Mouse (Mus musculus): ENCODE data around the gene Hsp90aa1. TPM values are rescaled to one million over a fixed set of nuclear protein-coding genes. Genes with fewer than 3 reads are reported as not detected.

The Hsp90aa1 gene
- total RNA-seq, 2 experiments from 2014 or later: 1,358 to 3,639 TPM

DNA sequence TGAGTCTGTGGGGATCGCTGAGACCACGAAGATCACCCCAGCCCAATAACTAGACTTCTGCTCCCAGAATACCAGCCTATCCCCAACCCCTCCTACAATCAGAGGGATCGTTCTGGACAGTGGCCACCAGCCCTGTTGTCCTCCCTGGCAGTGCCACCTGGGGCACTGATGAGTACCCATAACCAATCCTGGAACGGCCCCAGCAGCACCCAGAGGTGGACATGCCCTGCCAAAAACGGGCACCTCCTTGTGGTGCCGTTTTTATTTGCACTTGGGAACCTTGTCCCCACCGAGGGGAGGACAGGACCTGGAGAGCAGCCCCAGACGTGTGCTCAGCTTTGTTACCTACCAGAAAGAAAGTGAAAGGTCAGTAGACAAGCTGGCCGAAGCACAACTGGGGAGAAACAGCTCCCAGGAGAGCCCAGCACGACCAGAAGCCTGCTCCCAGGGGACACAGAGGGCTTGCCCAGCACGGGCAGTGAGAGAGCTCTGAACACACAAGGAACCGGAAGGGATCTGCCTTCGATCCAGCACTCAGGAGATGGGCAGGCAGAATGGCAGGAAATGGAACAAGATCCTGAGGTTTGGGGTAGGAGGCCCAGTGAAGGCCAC, 35.0 kb downstream of the Hsp90aa1 start:
- ATAC-seq (replicated peaks; ENCODE audit: low FRiP score, low TSS enrichment, poor library complexity, severe bottlenecking): no peak

DNA sequence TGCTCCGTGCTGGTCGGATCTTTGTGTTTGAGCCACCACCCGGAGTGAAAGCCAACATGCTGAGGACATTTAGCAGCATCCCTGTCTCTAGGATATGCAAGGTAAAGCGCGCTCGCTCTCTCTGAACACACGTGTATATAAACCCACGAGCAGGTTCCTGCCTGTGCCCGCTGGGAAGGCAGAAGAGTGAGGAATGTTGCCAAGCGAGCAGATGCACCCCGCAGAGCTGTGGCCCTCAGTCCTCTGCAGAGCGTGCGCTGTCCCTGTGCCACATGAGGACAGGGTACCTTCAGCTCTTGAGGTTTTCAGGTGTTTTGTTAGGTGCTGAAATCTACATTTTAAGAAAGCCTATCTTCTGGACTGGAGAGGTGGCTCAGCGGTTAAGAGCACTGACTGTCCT, 40.8 kb downstream of the Hsp90aa1 start:
- ATAC-seq (replicated peaks; ENCODE audit: low FRiP score, low TSS enrichment, poor library complexity, severe bottlenecking): no peak

DNA sequence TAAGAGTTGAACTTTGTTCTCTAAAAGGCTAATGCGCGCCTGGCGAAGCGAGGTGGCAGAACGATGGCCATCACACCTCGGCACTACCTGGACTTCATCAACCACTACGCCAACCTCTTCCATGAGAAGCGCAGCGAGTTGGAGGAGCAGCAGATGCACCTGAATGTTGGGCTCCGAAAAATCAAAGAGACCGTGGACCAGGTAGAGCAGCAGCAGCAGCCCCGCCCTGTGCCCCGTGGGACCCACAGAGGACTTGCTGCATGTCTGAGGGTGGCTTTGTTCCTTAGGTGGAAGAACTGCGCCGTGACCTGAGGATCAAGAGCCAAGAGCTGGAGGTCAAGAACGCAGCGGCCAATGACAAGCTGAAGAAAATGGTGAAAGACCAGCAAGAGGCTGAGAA, 51.1 kb downstream of the Hsp90aa1 start:
- ATAC-seq (replicated peaks; ENCODE audit: low FRiP score, low TSS enrichment, poor library complexity, severe bottlenecking): no peak

DNA sequence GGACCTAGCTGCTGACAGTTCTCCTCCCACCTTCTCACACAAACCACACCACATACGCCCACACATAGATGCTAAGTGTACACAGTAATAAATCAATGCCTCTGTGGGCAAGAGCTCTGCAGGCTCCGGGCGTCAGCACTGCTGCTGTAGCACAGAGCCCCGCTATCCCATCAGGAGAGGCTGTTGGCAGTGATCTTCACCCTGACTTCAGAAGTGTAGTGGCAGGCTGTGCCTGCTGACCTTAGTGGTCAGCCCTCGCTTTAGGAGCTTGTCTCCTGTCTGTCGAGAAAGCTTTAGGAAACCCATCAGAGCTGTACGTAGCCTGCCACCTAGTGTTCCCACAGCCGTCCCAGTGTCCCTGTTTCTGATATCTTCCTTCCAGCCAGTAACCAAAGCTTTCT, 52.3 kb downstream of the Hsp90aa1 start:
- no peak for ATAC-seq (replicated peaks; ENCODE audit: low FRiP score, low TSS enrichment, poor library complexity, severe bottlenecking)

Other genes starting within 250 kb of the Hsp90aa1 start
- gene Dync1h1, start 101.3 kb downstream of the Hsp90aa1 start, total RNA-seq (2014; fragmentation: Nextera tagmentation): 74.1 and 185 TPM in 2 replicates
- gene Dync1h1, start 101.3 kb downstream of the Hsp90aa1 start, total RNA-seq (2017): 56.6 and 70.5 TPM in 2 replicates
- gene 1700001K19Rik, start 20.1 kb downstream of the Hsp90aa1 start, total RNA-seq (2014; fragmentation: Nextera tagmentation): not detected in 2 replicates
- gene 1700001K19Rik, start 20.1 kb downstream of the Hsp90aa1 start, total RNA-seq (2017): not detected in 2 replicates
- gene Wdr20, start 35.2 kb upstream of the Hsp90aa1 start, total RNA-seq (2014; fragmentation: Nextera tagmentation): 19.0 and 42.1 TPM in 2 replicates
- gene Wdr20, start 35.2 kb upstream of the Hsp90aa1 start, total RNA-seq (2017): 29.1 and 29.5 TPM in 2 replicates
- gene Mok, start 138.2 kb upstream of the Hsp90aa1 start, total RNA-seq (2014; fragmentation: Nextera tagmentation): 0.42 and 0.67 TPM in 2 replicates
- gene Mok, start 138.2 kb upstream of the Hsp90aa1 start, total RNA-seq (2017): 0.05 TPM in 1 of 2 replicates, not detected in the other
- 5.9 and 6.6 TPM in 2 replicates for gene Zfp839, start 147.5 kb upstream of the Hsp90aa1 start, total RNA-seq (2014; fragmentation: Nextera tagmentation)
- gene Zfp839, start 147.5 kb upstream of the Hsp90aa1 start, total RNA-seq (2017): 3.8 and 5.4 TPM in 2 replicates
- gene Cinp, start 186.4 kb upstream of the Hsp90aa1 start, total RNA-seq (2014; fragmentation: Nextera tagmentation): 71.9 and 72.2 TPM in 2 replicates
- 138 and 161 TPM in 2 replicates for gene Cinp, start 186.4 kb upstream of the Hsp90aa1 start, total RNA-seq (2017)
- 4.5 and 5.7 TPM in 2 replicates for gene Tecpr2, start 186.5 kb upstream of the Hsp90aa1 start, total RNA-seq (2014; fragmentation: Nextera tagmentation)
- 3.7 and 5.5 TPM in 2 replicates for gene Tecpr2, start 186.5 kb upstream of the Hsp90aa1 start, total RNA-seq (2017)